Mouse (Mus musculus) retina, postnatal 7 days (tissue): Measurements from ENCODE around the gene Nck2.

Experiments
- DNase-seq: peaks from one replicate; pipeline ENCODE4 v3.0.0-alpha.2; 2012; ENCODE audit warnings: low read depth, low spot score

Nck2 gene

GRCm38 (mm10) chr1:43468978-43469377 is 24.6 kb downstream of the Nck2 start:
- DNase-seq, result no peak

GRCm38 (mm10) chr1:43470421-43471179 is 26.2 kb downstream of the Nck2 start:
- DNase-seq, result no peak

- no peak for DNase-seq
Observed at GRCm38 (mm10) chr1:43471180-43472045, 27.0 kb downstream of the Nck2 start.

- no peak for DNase-seq
Observed at GRCm38 (mm10) chr1:43472046-43472649, 27.8 kb downstream of the Nck2 start.

- no peak for DNase-seq
Observed at GRCm38 (mm10) chr1:43473734-43474534, 29.6 kb downstream of the Nck2 start.

- DNase-seq, result no peak
Observed at GRCm38 (mm10) chr1:43474535-43475409, 30.4 kb downstream of the Nck2 start.

GRCm38 (mm10) chr1:43477954-43478353 is 33.6 kb downstream of the Nck2 start:
- no peak for DNase-seq

GRCm38 (mm10) chr1:43485204-43485603 is 40.8 kb downstream of the Nck2 start:
- no peak for DNase-seq

GRCm38 (mm10) chr1:43486500-43486899 is 42.1 kb downstream of the Nck2 start:
- DNase-seq, result no peak

- no peak for DNase-seq
Observed at GRCm38 (mm10) chr1:43486956-43487722, 42.8 kb downstream of the Nck2 start.

GRCm38 (mm10) chr1:43489311-43489710 is 44.9 kb downstream of the Nck2 start:
- DNase-seq, result no peak

GRCm38 (mm10) chr1:43491506-43492269 is 47.3 kb downstream of the Nck2 start:
- DNase-seq, result no peak

- DNase-seq, result no peak
Observed at GRCm38 (mm10) chr1:43492803-43493437, 48.5 kb downstream of the Nck2 start.

GRCm38 (mm10) chr1:43496051-43496450 is 51.7 kb downstream of the Nck2 start:
- no peak for DNase-seq

GRCm38 (mm10) chr1:43496993-43497392 is 52.6 kb downstream of the Nck2 start:
- DNase-seq, result no peak

- DNase-seq, result no peak
Observed at GRCm38 (mm10) chr1:43497951-43498350, 53.6 kb downstream of the Nck2 start.

GRCm38 (mm10) chr1:43500121-43500520 is 55.7 kb downstream of the Nck2 start:
- DNase-seq, result no peak

- no peak for DNase-seq
Observed at GRCm38 (mm10) chr1:43501143-43501919, 57.0 kb downstream of the Nck2 start.
